Mouse (Mus musculus): ENCODE measurements at regions not wholly inside any gene's neighbourhood (a gene's known extent, or its start where the extent isn't known, plus 50 kb on each side); places are given as distances from the start of the nearest gene placed in this dataset.
"Not testable (repeated sequence)": the region's sequence is repeated elsewhere in the genome, so short reads cannot be mapped to it uniquely, and the experiment has no call there.

DNA sequence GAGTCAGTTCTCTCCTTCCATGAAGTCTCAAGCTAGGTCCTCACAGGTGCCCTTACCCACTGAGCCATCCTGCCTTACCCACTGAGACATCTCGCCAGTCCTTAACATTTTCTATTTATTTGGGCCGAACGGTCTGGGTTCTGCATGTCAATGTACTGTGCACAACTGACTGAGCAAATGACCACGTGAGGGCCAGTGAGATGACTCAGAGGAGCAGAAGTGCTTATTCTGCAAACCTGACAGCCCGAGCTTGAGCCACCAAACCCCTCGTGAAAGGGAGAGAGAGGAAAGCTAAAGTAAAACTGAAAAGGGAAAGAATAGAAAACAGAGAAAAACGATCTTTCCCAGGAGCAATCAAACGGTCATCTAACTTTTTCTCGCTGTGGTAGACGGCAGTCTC, 52.2 kb upstream of the Nmd3 start:
- no peak for ATAC-seq

DNA sequence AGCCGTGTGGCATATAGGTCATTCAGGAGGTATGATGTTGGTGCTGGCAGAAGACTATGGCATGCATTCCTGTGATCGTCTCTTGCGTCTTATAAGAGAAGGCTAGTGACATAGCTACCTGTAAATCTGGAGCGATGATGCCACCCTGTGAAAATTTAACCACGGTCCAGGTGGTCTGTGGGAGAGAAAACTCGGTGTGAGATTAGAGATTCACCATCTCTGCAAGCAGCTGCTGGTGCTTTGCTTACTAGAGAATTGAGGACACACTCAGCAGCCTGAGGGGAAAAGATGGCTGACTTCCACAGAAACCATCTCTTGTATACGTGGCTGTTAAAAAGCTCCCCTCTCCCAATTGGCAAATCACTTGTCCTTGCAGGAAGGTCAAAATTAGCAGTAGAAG, 54.0 kb upstream of the Nmd3 start:
- no peak for ATAC-seq

- ATAC-seq = no peak
These were observed 54.4 kb upstream of the Nmd3 start for GRCm38 (mm10) chr3:69667359-69667758.

GRCm38 (mm10) chr3:69664277-69664676, 57.5 kb upstream of the Nmd3 start:
- ATAC-seq = no peak

DNA sequence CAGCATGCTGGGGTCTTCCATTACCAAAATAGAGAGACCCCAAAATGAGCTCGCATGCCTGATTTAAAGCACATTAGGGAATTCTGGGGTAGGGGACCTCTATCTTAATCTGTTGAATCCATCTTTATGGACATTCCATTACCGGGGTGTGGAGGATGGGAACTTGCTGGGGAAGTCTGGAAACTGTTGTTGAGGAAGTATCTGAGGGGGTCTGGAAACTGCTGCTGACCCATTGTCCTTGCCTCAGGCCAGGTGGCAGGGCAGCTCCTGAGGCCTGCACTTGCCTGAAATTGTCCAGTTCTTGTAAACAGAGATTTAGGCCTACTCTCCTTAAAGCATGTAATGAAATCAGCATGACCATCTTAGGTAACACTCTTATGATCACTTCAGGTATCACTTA, 59.4 kb upstream of the B3galnt1 start:
- ATAC-seq = no peak

GRCm38 (mm10) chr3:69657570-69657969, 58.8 kb upstream of the B3galnt1 start:
- ATAC-seq = peak; percentile 45

DNA sequence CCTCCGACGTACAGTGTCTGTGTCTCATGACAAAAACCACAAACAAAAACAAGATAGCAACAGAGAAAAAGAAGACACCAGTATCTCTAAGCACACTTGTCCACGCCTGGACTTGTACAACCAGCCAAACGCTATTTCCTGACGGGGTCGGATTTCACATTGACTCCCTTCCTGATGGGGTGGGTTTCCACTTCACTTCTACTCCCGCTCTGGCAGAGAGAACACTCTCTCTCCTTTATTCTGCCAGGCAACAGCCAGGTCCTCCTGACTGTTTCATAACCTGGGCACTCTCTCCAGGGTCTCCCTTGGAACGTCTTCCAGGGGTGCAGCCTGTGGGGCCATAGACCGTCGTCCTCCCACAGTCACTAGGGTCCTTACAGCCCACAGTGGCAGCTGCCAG, 56.9 kb upstream of the B3galnt1 start:
- ATAC-seq = not testable (repeated sequence)

DNA sequence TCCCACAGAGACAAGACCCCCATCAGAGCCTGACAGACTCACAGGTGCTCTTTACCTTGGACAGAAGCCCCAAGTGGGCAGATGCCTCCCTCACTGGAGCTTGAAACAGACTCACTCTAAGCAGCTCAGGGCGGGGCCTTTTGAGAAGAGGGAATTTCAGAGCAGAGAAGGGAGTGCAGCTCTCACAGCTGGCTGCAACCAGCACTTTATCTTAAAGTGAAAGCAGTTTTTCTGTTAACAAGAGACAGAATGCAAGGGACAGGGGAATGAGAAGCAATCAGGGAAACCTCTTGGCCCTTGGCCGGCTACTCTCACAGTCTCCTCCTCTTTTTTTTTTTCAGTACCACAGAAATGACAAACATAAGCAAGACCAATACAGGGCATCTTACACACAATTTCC, 56.2 kb upstream of the B3galnt1 start:
- ATAC-seq = peak; percentile 70

GRCm38 (mm10) chr3:69653361-69653760, 54.6 kb upstream of the B3galnt1 start:
- not testable (repeated sequence) for ATAC-seq

- ATAC-seq = no peak
These were observed 50.8 kb upstream of the B3galnt1 start for GRCm38 (mm10) chr3:69649561-69649960.

Measured in activated CD4-positive, CD25-positive, alpha-beta regulatory T cell, adult 4 months (primary cell).